Mouse (Mus musculus): ENCODE measurements around the gene Kremen2.

DNA sequence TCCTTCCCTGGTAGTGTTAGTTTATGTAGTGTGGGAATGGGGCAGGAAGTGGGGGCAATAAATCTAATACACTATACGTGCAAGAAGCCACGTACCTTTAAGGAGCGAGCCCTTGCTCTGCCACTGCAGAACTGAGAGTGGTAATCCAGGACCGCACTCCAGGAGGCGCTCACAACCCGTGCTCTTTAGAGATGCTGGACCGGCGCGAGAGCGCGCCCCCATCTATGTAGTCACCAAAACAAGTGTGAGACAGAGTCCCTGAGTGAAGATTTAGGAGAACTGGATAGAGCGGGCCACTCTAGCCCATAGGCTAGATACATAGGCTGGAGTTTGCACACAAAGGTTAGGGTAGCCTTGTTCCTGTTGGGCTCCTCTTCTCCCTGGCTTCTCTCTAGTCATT, 28.5 kb upstream of the Kremen2 start:
- TF ChIP-seq CTCF (IDR thresholded peaks at IDR 0.05; ENCODE audit: borderline replicate concordance, insufficient read depth, low read depth, low read length), result peak; percentile 79
- TF ChIP-seq POLR2A (IDR thresholded peaks at IDR 0.05; ENCODE audit: borderline replicate concordance, insufficient read depth, low read length), result no peak

All from cerebellum, adult 2 months (tissue).